Mouse (Mus musculus): ENCODE measurements around the gene Sucnr1.
A peak's percentile ranks its signal among the peaks of the same experiment; 100 is the strongest.
"Not testable (repeated sequence)": the region's sequence is repeated elsewhere in the genome, so short reads cannot be mapped to it uniquely, and the experiment has no call there.

The Sucnr1 gene

DNA sequence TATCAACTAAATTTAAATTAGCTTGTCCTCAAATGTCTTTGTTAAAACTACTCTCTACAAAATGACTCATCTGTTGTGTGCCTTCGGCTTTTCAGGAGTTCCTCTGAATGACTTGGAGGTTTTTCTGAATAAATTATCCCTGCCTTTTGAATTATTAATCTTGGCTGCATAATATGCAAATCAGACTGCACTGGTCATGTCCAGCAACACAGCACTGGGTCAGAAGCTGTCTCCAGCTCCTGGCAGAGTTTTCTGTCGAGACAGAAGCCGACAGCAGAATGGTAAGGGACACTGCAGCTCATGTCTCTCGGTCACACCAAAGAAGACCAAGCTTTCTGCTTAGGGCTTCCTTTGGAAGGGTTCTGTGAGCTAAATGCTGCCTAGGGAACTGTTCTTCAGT lies at the start of gene Sucnr1:
Sucnr1 (plus strand) TSS at position 222 of the 400 bp plus-strand sequence.
- DNase-seq (ENCODE audit: low spot score): no peak

DNA sequence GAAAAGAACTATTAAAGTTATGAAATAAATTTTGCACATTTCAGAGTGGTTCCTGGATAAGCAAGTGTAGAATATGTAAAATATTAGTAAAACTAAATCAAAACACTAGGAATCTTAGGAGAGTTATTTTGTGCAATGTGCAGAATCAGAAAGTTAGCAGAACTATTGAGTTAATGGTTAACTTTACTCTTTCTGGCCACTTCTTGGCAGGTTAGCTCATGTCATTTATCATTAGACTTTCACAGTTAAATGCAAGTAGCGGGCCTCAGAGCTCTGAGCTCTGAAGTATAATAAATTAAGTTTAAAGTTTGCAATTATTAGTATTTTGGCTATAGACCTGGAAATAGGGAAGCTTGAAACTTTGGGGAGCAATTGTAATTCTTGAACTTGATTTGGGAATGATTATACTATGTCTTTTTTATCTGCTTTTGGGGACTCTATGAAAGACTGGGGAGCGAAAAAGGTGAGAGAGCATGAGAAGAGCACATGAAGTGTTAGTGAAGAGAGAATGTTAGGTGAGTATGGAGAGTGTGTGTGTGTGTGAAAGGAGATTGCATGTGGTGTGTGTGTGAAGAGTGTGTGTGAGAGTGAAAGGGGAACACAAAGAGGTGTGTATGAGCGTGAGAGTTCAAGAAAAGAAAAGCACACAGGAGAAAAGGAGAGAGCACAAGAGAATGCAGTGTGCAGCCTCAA lies 35.3 kb upstream of the Sucnr1 start:
- DNase-seq (ENCODE audit: low spot score): no peak

DNA sequence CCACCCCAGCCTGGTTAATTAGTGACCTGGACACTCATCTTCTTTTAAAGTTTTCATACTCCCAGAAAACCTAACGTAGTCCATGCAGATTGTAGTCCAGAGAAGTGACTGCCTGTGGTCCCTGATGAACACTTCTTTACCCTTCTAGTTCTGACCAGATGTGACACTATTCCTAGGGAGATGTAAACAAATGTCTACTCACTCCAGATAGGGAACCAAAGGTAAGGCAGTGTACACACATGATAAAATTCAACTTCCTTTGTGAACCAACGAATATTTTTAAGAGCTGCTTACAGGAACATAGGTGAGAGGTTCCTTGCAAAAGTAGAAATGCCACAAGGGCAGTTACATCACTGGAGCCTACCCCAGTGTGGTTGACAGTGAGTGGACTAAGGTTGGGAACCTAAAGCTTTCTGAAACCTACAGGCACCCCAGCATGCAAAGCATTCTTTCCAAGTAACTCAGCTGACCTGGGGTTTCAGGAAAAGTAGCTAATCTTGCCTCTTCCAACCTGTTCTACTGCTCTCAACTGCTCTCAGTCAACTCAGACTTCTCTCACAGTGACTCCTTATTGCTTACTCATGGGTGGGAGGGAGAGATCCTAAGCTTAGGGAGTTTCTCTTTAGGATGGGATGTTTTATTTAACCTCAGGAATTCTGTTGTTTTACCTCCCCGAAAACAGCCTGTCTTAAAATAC lies 28.3 kb upstream of the Sucnr1 start:
- DNase-seq (ENCODE audit: low spot score): no peak

DNA sequence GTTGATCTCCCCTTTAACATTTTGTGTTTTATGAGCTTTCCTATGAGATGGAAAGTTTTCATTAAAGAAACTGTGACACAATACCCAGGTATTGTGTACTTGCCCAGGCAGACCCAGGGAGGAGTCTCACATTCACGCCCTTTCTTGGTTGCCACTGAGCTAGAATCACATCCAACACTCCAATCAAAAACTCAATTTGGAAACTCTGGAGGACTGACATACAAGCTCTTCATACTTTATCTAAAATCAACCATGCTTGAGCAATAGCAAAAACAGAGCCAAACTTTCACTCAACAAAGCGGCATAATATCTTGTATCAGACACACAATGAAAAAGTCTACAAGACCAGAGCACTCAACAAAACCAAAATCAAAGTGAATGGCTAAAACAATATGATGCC lies 27.7 kb upstream of the Sucnr1 start:
- DNase-seq (ENCODE audit: low spot score): no peak

DNA sequence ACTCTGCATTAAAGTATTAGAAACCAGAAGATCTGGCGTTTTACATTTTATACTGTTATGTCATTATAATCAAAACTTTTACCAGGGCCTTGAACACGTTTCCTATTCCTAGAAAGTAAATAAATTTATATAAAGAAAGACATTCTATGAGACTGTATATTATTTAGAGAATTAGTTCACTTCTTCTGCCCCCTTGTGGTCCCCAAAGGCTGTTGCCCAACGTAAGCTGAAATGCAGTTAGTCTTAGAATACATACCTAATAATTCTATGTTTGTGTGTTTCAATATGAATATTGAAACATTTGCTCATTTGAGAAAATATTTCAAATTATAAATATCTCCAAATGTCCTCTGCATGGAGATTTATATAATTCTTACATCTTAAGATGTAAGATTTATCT lies 25.2 kb upstream of the Sucnr1 start:
- DNase-seq (ENCODE audit: low spot score): no peak

DNA sequence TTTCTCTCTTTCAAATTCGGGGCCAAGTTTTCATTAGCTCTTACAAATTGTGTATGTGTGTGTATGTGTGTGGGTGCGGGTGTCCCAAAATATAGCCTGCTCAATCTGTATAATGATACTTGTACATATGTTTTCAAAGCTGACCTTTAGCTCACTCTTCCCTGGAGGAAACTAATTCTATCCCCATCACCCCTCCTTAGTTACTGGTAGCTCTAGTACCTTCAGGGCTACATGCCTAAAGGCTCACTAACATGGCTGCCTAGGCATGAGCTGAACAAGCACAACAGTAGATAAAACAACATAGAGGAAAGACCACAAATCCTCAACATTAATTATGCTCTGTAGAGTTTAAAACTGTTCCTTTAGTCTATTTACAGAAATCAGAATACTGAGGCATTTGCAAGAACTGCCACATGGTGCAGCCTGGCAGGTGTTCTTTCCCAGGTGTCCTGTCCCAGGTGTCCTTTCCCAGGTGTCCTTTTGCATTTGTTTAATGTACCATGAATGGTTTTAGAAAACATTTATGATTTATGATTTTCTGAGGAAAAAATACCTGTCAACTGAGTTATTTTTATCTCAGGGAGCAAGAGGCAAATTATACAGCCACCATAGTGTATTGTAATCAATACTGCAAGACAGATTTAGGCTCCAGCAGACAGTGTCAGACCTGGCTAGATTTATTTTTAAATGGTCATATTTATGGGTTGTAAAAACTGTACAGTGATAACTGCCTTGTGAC lies 24.4 kb upstream of the Sucnr1 start:
- DNase-seq (ENCODE audit: low spot score): no peak

DNA sequence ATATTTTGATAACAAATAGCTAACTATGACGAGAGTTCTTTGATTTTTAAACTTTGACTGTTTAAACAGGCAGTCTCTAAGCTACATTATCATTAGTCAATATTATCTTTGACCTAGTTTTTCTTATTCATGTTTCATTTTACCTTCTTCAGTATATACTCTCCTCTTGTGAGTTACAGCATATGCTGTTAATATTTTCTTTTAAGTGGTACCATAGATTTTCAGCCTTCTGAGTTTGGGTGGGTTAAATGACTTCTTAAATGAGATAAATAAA lies 23.9 kb upstream of the Sucnr1 start:
- no peak for DNase-seq (ENCODE audit: low spot score)

DNA sequence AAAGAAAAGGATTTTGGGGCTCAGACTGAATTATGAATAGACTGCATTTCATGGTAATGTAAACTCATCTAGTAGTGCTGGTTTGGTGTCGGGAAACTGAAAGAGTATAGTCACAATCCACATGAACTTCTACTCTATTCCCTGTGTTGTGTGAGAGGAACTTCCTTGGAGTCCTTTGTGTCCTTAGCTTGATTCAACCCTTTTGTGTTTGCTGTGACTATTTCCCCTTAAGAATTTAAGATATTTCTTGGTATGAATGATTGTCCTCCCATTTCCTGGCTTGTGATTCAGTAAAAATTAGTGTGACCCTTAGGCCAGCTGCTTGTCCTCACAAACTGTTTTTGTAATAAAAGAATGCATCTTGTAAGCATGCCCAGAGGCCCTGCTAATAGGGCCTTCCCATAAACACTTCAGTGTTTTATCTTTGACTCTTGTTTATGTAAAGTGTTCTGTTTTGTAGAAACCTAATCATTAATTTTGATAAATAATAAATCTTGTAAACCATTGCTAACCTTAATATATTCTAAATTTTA lies 2.7 kb upstream of the Sucnr1 start:
- no peak for DNase-seq (ENCODE audit: low spot score)

DNA sequence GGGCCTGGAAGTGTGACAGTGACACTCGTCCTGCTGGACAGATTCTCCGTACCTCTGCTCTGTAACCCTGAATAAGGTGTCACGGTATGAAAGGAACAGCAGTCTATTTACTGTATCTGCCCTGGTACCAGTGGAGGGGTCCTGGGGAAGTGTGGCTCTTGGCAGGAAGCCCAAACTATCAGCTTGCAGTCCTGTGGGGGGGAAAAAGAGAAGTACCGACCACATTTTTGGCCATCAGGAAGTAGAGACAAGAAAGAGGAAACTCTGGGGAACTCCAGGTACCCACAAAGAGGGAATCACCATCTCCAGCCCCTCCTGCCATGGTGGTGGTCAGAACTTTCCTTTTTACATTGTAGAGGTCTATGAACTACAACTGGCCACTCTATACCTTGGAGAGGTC lies 1.1 kb upstream of the Sucnr1 start:
- DNase-seq (ENCODE audit: low spot score): peak; percentile 21

DNA sequence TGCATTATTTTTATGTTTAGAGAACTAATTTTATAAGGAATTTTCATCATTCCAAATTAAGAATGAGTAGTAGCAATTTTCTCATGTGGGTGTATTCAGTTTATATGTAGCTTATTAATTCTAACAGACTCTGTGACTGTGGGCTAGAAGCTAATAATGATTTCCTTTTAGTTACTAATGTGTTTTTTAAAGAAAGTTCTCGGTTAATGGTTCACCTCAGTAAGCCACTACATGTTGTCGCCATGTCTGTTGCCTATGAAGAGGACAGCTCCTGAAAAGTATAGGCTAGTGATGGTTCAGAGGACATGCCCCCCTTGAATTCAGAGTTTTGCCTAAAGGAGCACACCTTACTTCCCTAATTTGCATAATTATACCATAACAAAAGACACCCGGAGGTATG lies 1.1 kb downstream of the Sucnr1 start:
- no peak for DNase-seq (ENCODE audit: low spot score)

DNA sequence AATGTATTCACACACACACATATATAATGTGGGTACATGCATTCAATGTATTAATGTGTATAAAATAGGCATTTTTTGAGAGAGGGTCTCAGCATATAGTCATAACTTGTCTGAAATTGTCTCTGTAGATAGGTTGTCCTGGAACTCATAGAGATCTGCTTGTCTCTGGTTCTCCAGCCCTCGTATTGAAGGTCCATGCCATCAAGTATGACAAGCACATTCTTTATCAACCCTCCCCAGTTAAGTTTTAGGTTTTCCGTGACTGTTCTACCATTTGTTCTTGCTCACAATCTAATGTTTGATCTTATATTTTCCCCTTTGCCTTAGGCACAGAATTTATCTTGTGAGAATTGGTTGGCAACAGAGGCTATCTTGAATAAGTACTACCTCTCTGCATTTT lies 4.1 kb downstream of the Sucnr1 start:
- no peak for DNase-seq (ENCODE audit: low spot score)

DNA sequence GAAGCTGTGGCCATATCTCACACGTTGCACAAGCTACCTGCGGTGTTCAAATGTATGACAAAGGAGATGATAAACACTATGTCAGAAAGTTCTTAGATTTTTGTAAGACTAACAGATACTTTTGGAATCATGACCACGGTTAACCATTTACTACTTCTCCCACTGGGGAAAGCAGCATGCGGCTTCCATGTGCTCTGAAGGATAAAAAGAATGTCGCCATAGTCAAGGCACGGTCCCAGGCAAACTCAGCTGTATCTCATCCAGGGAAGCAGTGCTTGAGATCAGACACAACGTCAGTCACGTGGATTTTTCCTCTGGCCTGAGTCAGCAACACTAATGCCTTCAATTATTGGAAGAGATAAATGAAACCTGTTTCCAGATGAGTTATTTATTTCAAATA lies 9.7 kb downstream of the Sucnr1 start:
- no peak for DNase-seq (ENCODE audit: low spot score)

DNA sequence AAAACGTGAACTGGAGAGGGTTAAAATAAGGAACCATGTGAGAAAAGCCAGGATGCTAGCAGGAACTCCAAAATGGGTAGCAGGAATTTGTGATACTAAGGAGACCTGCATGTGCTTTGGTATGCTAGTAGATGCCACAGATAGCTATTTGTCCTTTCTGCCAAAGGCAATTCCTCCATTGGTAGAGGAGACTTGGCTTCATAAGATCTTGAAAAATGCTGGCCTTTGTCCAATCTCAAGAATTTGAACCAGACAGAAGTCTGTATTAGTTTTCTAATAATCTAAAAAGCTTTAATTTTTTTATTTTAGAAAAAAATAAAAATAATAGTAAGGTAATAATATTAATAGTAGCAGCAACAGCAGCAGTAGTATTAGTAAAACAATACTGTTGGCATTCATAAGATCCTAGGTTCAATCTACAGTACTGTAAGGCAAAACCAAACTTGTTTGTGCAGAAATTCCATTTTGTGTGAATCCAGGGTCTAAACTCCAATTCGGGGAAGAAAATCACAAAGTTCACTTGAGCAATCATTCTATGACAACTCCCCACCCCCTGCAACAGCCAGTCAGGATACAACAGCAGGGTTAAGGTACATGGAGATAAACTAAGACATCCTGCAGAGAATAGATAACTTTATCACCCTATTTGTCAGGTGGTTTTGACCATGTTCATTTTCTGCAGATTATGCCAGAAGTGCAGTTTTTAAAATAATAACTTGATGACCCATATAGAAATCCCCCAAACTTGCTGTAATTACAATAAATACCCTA lies 12.9 kb downstream of the Sucnr1 start:
- no peak for DNase-seq (ENCODE audit: low spot score)

DNA sequence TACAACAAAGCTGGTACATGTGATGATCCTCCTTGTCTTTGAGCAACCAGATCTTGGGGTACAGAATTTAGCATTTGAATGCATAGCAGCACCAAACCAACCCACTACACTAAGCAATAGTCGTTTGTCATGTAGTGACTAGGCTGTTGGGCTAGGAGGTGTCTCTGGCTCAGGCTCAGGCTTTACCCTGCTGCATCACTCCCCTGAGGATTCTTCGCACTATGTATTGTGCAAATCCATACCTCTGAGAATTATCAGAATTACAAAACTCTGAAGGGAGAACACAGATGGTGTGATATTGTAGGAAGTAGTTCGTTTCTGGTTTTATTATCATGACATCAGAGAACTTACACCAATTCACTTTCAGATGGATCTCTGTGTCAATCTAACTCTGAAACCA lies 15.3 kb downstream of the Sucnr1 start:
- no peak for DNase-seq (ENCODE audit: low spot score)

DNA sequence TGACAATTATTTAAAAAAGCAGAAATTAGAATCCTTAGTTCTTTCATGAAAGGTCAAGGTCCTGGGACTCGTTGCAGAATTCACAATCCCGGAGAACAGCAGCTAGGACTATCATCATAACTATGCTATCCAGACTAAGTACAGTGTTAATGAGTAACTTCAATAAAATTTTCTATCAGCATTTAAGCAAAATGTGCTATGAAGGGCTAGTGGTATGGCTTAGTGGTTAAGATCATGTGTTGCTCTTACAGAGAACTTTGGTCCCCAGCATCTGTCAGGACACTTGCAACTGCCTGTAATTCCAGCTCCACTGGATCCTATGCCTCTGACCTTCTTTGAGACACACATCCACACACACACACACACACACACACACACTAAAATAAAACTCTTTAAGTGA lies 15.8 kb downstream of the Sucnr1 start:
- no peak for DNase-seq (ENCODE audit: low spot score)

DNA sequence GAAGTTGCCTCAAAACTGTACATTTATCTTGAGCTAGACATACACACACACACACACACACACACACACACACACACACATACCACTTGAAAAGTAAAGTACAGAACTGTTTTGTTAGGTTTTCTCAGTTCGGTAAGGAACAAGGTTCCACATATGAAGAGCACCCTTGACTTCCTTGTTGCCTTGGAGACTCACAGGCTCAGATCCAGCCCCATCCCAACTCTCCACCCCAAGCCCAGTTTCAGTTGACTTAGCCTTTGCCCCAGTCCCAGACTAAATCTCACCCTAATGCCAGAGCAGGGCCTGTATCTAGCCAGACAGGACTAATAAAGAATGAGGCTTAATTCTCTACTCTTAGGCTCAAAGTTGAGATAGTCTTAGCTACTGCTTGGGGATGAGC lies 16.9 kb downstream of the Sucnr1 start:
- DNase-seq (ENCODE audit: low spot score): no peak

DNA sequence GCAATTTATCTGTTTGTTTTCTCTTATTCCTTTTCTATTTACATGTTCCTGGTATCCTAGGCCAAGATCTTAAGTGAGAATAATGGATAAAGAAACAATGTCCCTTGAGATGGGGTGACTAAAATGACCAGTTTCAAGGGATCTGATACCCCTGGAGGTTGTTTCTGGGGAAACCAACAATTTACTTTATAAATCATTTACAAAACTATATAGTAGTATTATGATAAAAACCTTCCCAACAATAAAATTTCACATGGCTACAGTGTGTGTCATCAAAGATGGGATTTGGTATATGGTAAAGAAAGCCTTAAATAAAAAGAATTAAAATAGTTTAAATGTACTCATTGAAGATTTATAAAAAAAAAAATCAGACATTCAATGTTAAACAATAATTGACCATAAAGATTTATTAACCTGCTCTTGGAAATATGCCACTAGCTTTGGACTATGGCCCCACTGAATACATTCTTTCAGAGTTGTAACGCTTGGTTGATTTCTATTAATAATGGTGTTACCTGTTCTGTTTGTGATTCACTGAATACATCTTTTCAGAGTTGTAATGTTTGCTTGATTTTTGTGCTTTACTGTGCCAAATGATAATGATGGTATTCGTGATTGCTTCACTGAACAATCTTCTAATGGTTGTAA lies 22.9 kb downstream of the Sucnr1 start:
- no peak for DNase-seq (ENCODE audit: low spot score)

DNA sequence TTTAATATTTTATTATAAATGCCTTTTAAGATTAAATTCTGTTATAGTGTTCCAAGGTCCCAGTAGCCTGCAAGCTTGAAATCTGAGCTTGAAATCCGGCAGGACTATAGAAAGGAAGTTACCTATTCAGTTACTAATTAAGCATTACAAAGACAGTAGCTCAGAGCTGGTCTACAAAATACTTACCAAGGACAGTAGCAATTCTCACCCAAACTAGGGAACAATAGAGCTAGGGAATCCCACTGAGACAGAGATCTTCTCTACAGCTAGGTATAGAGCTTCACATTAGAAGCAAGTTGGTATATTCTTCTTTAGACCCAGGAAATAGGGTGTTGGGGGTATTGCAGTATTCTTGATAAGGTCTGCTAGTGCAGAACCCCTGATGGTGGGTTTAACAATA lies 24.8 kb downstream of the Sucnr1 start:
- DNase-seq (ENCODE audit: low spot score): not testable (repeated sequence)

DNA sequence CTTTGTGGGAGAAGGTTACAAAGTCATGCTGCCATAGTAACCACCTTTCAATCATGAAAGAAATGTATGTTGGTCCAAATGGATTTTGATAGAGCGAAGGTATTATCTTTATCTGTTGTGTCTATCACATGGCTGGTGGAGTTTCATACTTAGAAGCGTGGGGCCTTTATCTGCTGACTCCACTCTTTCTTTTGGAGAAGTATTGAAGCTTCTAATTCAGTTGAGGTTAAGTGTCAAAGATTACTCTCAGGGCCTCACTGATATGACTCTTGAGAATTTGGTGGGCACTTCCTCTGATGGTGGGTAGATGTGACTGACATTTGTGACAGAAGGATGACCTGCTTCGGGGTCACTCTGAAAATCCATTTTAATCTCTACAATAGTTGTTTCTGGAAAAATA lies 26.1 kb downstream of the Sucnr1 start:
- no peak for DNase-seq (ENCODE audit: low spot score)

DNA sequence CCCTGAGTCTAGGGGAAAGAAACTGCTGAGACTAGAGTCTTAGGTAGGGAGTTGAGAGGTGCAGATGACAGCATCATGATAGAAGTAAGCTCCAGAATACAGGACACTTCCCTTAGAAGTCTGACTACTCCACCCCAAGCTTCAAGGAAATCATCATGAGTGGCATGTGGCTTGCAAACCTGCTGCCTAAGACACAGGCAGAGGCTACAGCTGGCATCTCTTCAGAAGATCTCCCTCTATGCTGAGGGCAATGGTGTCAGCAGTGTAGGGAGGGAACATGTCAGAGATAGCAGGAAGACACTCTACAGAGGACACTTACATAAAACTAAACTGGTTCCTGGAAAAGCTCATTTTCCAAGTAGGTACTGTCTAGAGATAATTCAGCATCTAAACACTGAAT lies 27.1 kb downstream of the Sucnr1 start:
- no peak for DNase-seq (ENCODE audit: low spot score)

DNA sequence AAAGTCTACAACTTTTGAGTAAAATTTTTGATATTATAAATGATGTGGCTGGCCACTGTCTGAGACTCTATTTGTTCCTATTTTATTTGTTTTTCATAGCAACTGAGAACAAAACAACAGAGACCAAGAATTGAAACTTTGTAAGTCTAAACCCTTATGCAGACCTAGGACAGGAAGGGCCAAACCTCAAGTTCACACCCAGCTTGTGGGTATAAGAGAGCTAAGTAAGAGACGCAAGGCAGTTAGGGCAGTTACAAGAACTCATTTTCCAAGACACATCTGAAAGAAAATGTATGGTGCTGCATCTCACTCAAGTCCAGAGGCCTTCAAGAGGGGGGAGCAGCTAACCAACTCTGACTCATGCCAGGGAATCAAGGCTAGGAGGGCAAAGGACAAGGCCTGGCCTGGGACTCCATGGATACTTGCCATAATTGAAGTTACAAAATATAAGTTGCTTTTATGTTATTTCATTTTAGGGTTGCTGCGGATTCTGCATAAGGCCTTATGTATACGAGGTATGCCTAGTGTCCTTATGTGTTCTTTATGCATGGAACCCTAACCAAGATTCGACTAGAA lies 29.6 kb downstream of the Sucnr1 start:
- no peak for DNase-seq (ENCODE audit: low spot score)
